Mouse (Mus musculus) hindbrain, embryonic 14.5 days (tissue): ENCODE measurements at regions not wholly inside any gene's neighbourhood (a gene's known extent, or its start where the extent isn't known, plus 50 kb on each side); places are given as distances from the start of the nearest gene placed in this dataset.
A peak's percentile ranks its signal among the peaks of the same experiment; 100 is the strongest.
"Not testable (repeated sequence)": the region's sequence is repeated elsewhere in the genome, so short reads cannot be mapped to it uniquely, and the experiment has no call there.

Experiments
- ATAC-seq: fragments of 200-750 bp; cut with Nextera tagmentation; 2 replicates; pipeline ENCODE4 v1.8.0; 2017; ENCODE audit warnings: moderate number of reproducible peaks, mild to moderate bottlenecking, moderate TSS enrichment, moderate library complexity; ENCODE audit not compliant: low FRiP score
- DNase-seq: peaks from one replicate; pipeline ENCODE4 v3.0.0-alpha.2; 2015; ENCODE audit warnings: low spot score
- H3K27ac ChIP-seq: fragments of 300-500 bp; sonication (generic); 2 replicates; pipeline ENCODE4 v1.5.1; 2014; ENCODE audit warnings: mild to moderate bottlenecking, moderate library complexity
- H3K27me3 ChIP-seq: fragments of 300-500 bp; sonication (generic); 2 replicates; pipeline ENCODE4 v1.6.1; 2014; ENCODE audit warnings: mild to moderate bottlenecking, low read length, mixed read lengths; ENCODE audit not compliant: control insufficient read depth, insufficient read depth
- H3K36me3 ChIP-seq: fragments of 300-500 bp; sonication (generic); replicated peaks from 2 replicates; pipeline ENCODE4 v1.6.1; 2014; ENCODE audit not compliant: control insufficient read depth, insufficient read depth
- H3K4me1 ChIP-seq: fragments of 300-500 bp; sonication (generic); replicated peaks from 2 replicates; pipeline ENCODE4 v1.6.1; 2014; ENCODE audit warnings: antibody characterized with exemption, low read length, mixed read lengths; ENCODE audit not compliant: control insufficient read depth, insufficient read depth
- H3K4me2 ChIP-seq: fragments of 300-500 bp; sonication (generic); replicated peaks from 2 replicates; pipeline ENCODE4 v1.6.1; 2014; ENCODE audit warnings: mild to moderate bottlenecking, moderate library complexity
- H3K4me3 ChIP-seq: fragments of 300-500 bp; sonication (generic); replicated peaks from 2 replicates; pipeline ENCODE4 v1.5.1; 2014; ENCODE audit warnings: mild to moderate bottlenecking, low read length
- H3K9ac ChIP-seq: fragments of 300-500 bp; sonication (generic); 2 replicates; pipeline ENCODE4 v1.6.1; 2014
- H3K9me3 ChIP-seq: fragments of 300-500 bp; sonication (generic); 2 replicates; pipeline ENCODE4 v1.6.1; 2016; ENCODE audit warnings: low read length; ENCODE audit not compliant: control insufficient read depth
- WGBS: fragments of 180-500 bp; shearing (Covaris S2); extraction: QIAGEN DNeasy Blood & Tissue Kit; methylation state at CpG from one replicate; pipeline ENCODE4 v1.1.7; 2014; 5-methylcytosine and 5-hydroxymethylcytosine counted together

- ATAC-seq, result not testable (repeated sequence)
- WGBS, result 96% methylated on average over 9 of the region's 9 CpGs
Measured at GRCm38 (mm10) chr3:7811301-7811700, 1191.1 kb upstream of the 1700008P02Rik start.

DNA sequence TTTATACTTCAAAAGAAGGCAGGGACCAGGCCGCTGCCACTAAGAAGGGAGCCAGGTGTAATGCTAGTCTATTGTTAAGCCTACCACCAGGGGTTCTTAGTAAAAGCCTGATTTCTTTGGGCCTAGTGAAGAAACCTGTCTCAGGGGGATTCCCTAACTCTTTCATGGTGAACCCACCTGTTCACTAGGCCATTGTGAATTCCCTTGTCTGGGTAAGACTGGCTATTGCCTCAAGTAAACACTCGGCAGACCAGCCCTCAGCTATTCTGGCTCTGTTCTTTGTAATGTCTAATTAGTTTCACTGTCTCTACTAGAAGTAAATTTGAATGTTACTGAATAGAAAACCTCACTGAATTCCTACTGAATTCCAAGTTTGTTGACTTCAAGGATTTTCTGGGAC lies 1184.9 kb upstream of the 1700008P02Rik start:
- not testable (repeated sequence) for ATAC-seq, H3K9me3 ChIP-seq, H3K27ac ChIP-seq, DNase-seq, H3K4me1 ChIP-seq, H3K9ac ChIP-seq, H3K36me3 ChIP-seq, H3K4me3 ChIP-seq, H3K4me2 ChIP-seq, H3K27me3 ChIP-seq
- WGBS, result 64% methylated on average over 2 of the region's 2 CpGs

More at GRCm38 (mm10) chr3:7811301-7811700, 1191.1 kb upstream of the 1700008P02Rik start:
- DNase-seq, H3K9ac ChIP-seq, H3K4me1 ChIP-seq, H3K27me3 ChIP-seq, H3K4me3 ChIP-seq, H3K9me3 ChIP-seq, H3K27ac ChIP-seq, H3K36me3 ChIP-seq, H3K4me2 ChIP-seq: not testable (repeated sequence)

DNA sequence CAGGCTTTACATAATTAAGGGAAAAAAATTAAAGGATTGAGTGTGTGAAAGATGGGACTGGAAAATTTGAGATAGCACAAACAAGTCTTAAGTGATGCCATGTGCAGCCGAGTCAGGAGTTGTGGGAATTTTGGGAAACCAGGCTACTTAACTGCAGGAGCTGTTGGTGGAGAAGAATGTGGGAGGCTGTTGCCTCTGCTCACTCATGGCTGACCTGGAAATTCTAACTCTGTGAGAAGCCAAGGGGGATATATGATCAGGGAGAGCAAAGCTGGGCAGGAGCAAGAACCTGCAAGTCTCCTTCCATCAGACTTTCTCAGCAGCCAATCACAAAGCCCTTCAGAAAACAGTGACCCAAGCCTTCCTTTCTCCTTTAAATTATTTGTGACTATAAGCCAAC lies 1184.0 kb upstream of the 1700008P02Rik start:
- H3K9me3 ChIP-seq, result no peaks in the 10 kb centered on the region
- H3K4me2 ChIP-seq, result no peak overlapping the region
- DNase-seq, result no peak
- no peak overlapping the region for H3K27ac ChIP-seq
- no peak for ATAC-seq
- H3K4me1 ChIP-seq, result no peaks in the 10 kb centered on the region
- 97% methylated on average over 1 of the region's 1 CpGs for WGBS
- no peak overlapping the region for H3K9ac ChIP-seq
- no peaks in the 10 kb centered on the region for H3K36me3 ChIP-seq
- no peak overlapping the region for H3K4me3 ChIP-seq
- H3K27me3 ChIP-seq, result no peaks in the 10 kb centered on the region

- Histone ChIP-seq H3K9ac (no peak overlapping the region), H3K9me3 (no peaks in the 10 kb centered on the region), H3K4me2 (no peak overlapping the region), H3K4me1 (no peaks in the 10 kb centered on the region), H3K4me3 (no peak overlapping the region), H3K36me3 (no peaks in the 10 kb centered on the region), H3K27ac (no peak overlapping the region), H3K27me3 (no peaks in the 10 kb centered on the region)
- ATAC-seq, result no peak
- no peak for DNase-seq
- WGBS, result 91% methylated on average over 4 of the region's 4 CpGs
Measured at GRCm38 (mm10) chr3:7799486-7799885, 1179.2 kb upstream of the 1700008P02Rik start.

GRCm38 (mm10) chr3:7787665-7788064 lies 1167.4 kb upstream of the 1700008P02Rik start:
- no peak for ATAC-seq
- H3K9me3 ChIP-seq, result no peaks in the 10 kb centered on the region
- no peaks in the 10 kb centered on the region for H3K27me3 ChIP-seq
- no peaks in the 10 kb centered on the region for H3K4me1 ChIP-seq
- no peak overlapping the region for H3K4me2 ChIP-seq
- WGBS, result 92% methylated on average over 5 of the region's 5 CpGs
- H3K27ac ChIP-seq, result no peak overlapping the region
- no peak for DNase-seq
- H3K36me3 ChIP-seq, result no peaks in the 10 kb centered on the region
- H3K9ac ChIP-seq, result no peak overlapping the region
- no peak overlapping the region for H3K4me3 ChIP-seq

DNA sequence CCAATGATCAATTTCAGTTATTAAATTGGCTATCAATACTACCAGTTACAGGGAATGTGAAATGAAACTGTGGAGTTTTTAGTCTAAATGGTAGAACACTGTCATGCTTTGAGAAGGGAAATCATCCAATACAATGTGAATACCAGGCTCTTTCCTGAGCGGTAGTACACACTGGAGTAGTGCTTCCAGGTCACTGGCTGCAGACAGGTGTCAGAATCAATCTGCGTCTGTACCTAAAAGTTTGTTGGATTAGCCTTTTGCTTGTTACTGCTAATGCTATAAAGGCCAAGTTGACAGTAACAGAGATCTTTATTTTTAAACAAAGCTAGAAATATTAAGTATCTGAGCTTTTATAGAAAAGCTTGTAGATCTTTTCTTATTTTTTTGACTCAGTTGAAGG lies 1164.9 kb upstream of the 1700008P02Rik start:
- DNase-seq (no peak), ATAC-seq (no peak)
- Histone ChIP-seq H3K36me3 (no peaks in the 10 kb centered on the region), H3K4me2 (no peak overlapping the region), H3K9ac (no peak overlapping the region), H3K27me3 (no peaks in the 10 kb centered on the region), H3K9me3 (no peaks in the 10 kb centered on the region), H3K4me1 (no peaks in the 10 kb centered on the region), H3K27ac (no peak overlapping the region), H3K4me3 (no peak overlapping the region)
- 91% methylated on average over 2 of the region's 2 CpGs for WGBS

GRCm38 (mm10) chr3:7755445-7755844 lies 1135.2 kb upstream of the 1700008P02Rik start:
- H3K27ac ChIP-seq, result no peak overlapping the region
- H3K4me2 ChIP-seq, result no peak overlapping the region
- no peaks in the 10 kb centered on the region for H3K27me3 ChIP-seq
- no peaks in the 10 kb centered on the region for H3K36me3 ChIP-seq
- no peak overlapping the region for H3K4me3 ChIP-seq
- no peak overlapping the region for H3K9ac ChIP-seq
- no peak for DNase-seq
- no peak for ATAC-seq
- H3K9me3 ChIP-seq, result no peaks in the 10 kb centered on the region
- no peaks in the 10 kb centered on the region for H3K4me1 ChIP-seq
- 72% methylated on average over 4 of the region's 4 CpGs for WGBS

- ATAC-seq (no peak), DNase-seq (no peak)
- no peaks in the 10 kb centered on the region for H3K27me3 ChIP-seq
- no peak overlapping the region for H3K4me3 ChIP-seq
- H3K9ac ChIP-seq, result no peak overlapping the region
- no peak overlapping the region for H3K4me2 ChIP-seq
- H3K4me1 ChIP-seq, result no peaks in the 10 kb centered on the region
- no peaks in the 10 kb centered on the region for H3K36me3 ChIP-seq
- no peak overlapping the region for H3K27ac ChIP-seq
- WGBS, result 92% methylated on average over 2 of the region's 2 CpGs
- no peaks in the 10 kb centered on the region for H3K9me3 ChIP-seq
Measured at GRCm38 (mm10) chr3:7713741-7714140, 1093.5 kb upstream of the 1700008P02Rik start.

GRCm38 (mm10) chr3:7713130-7713529 lies 1092.9 kb upstream of the 1700008P02Rik start:
- Histone ChIP-seq H3K4me2 (no peak overlapping the region), H3K4me1 (no peaks in the 10 kb centered on the region), H3K9ac (no peak overlapping the region), H3K9me3 (no peaks in the 10 kb centered on the region), H3K36me3 (no peaks in the 10 kb centered on the region), H3K27me3 (no peaks in the 10 kb centered on the region), H3K4me3 (no peak overlapping the region), H3K27ac (no peak overlapping the region)
- DNase-seq (no peak), ATAC-seq (0 out of 2 replicates have a peak, but pooled peaks have one; percentile 14)

- no peak overlapping the region for H3K4me2 ChIP-seq
- no peaks in the 10 kb centered on the region for H3K36me3 ChIP-seq
- ATAC-seq (no peak), DNase-seq (no peak)
- no peaks in the 10 kb centered on the region for H3K9me3 ChIP-seq
- H3K4me3 ChIP-seq, result no peak overlapping the region
- H3K27me3 ChIP-seq, result no peaks in the 10 kb centered on the region
- no peaks in the 10 kb centered on the region for H3K4me1 ChIP-seq
- 84% methylated on average over 2 of the region's 2 CpGs for WGBS
- no peak overlapping the region for H3K9ac ChIP-seq
- no peak overlapping the region for H3K27ac ChIP-seq
Measured at GRCm38 (mm10) chr3:7712466-7712865, 1092.2 kb upstream of the 1700008P02Rik start.
